Mouse (Mus musculus) megakaryocyte, adult 5-6 weeks (primary cell): ENCODE measurements around the gene H2-DMa. TPM values are rescaled to one million over a fixed set of nuclear protein-coding genes. Genes with fewer than 3 reads are reported as not detected.
A peak's percentile ranks its signal among the peaks of the same experiment; 100 is the strongest.

Experiments
- ATAC-seq: 2 replicates; pipeline ENCODE4 v1.8.0; 2016; ENCODE audit warnings: mild to moderate bottlenecking, inconsistent platforms; ENCODE audit not compliant: poor library complexity, severe bottlenecking
- total RNA-seq, 2 experiments: library from RNA; stranded (forward) in 1 of 2; stranded (reverse) in 1 of 2; fragments of 153-499, 151-499 nt in 1 of 2; fragments of 221-1000, 200-1000 nt in 1 of 2; gene quantifications; 2 replicates each; pipeline versions ENCODE4 v1.2.3 to v1.2.4; 2015 to 2017

H2-DMa gene
- total RNA-seq, 2 experiments from 2014 or later = 152 to 172 TPM

DNA sequence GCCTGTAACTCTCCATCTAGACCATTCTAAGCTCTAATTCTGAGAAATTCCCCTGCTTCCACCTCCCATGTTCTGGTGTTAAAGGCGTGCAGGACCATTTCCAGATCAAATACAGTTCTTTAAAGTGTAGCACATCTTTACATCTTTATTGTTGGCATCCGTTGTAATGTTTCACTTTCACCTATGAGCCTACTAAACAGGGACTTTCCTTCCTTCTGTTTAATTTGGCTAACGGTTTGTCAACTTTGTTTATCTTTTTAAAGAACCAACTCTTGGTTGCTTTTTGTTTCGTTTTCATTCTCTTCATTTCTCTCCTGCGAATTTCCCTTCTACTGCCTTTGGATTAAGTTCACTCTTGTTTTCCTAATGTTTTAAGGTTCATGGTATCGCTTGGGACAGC is 16.5 kb upstream of the H2-DMa start:
- ATAC-seq = no peak

DNA sequence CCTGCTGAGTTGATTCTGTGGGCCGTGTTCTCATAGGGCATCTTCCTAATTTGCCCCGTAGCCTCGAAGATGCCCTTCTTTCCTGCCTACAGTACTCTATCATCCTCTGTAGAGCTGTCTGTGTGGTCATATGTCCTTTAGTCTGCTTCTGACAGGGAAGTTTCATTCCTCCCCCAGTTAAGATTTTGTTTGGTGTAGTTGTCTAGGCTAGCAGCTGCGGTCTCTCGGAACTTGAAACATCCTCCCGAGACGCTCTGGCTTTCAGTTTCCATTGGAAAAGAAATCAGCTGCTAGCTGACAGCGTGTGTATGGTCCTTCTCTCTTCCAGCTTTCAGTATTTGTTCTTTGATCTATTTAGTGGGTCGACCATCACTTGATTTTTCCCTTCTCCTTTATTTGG is 14.5 kb upstream of the H2-DMa start:
- no peak for ATAC-seq

DNA sequence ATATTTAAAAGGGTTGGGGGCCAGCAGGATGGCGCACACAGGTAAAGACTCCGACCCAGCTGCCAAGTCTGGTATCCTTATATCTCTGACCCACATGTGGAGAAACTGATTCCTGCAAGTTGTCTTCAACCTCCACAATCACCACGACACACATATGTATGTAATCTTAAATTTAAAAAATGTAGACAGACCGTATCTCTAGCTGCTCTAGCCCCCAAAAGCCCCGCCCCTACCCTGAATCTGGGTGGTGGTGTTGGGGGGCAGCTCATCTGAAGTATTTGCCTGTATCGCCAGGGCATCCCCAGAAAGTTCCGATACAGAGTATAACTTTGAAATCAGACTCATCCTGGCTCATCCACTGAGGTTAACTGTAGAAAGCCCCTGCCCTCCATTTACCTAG is 12.8 kb upstream of the H2-DMa start:
- no peak for ATAC-seq

- ATAC-seq = no peak
These were observed 12.1 kb upstream of the H2-DMa start for GRCm38 (mm10) chr17:34107109-34107867.

- no peak for ATAC-seq
These were observed 10.9 kb upstream of the H2-DMa start for GRCm38 (mm10) chr17:34108460-34108859.

DNA sequence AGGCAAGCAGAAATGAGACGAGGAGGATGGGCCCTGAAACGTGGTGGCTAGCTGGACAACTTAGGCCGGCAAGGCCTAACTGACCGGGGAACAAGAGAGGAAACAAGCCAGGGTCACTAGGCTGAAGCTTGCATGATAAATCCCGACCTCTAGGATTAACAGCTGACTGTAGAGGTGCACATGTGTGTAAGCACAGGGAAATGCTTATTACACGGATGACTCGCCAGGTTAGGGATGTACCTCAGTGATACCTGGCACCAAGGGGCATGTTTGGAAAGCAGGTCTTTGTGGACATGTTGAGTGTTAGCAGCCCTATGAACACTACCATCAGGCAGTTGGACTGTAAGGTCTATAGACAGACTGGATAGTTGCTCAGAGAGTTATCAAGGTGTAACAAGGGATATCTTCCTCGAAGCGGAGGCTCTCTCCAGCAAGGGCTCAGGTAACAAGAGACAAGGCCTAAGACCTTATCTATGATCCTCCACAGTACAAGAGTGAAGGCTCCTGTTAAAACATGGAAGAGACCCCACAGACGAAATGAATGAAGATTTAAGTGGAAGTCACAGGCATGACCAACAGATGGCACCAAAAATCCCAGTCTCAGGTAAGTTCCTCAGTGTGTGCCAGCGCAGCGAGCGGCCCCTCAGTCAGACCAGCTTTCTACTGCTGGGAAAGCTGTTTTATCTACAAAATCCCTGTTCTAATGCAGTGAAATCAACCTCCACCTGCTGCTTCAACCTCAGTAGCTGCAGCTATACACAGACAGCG is 10.1 kb upstream of the H2-DMa start:
- no peak for ATAC-seq

DNA sequence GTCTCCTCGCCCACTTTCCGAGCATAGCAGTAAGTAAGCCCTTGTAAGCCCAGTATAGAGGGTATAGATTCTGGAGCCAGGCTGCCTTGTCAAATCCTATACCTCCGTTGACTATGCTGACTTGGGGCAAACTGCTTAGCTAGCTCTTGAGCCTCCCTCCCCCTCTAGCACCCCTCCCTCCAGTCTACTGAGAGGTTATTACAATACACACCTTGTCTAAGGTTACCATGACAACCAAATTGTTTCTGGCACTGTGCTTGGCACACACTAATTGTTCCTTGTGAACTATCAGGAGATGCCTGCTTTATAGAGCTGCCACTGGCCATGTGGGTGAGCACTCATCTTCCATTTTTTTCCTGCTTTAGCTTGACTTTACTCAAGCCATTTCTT is 9.5 kb upstream of the H2-DMa start:
- no peak for ATAC-seq

- ATAC-seq = no peak
These were observed 9.0 kb upstream of the H2-DMa start for GRCm38 (mm10) chr17:34110309-34110708.

DNA sequence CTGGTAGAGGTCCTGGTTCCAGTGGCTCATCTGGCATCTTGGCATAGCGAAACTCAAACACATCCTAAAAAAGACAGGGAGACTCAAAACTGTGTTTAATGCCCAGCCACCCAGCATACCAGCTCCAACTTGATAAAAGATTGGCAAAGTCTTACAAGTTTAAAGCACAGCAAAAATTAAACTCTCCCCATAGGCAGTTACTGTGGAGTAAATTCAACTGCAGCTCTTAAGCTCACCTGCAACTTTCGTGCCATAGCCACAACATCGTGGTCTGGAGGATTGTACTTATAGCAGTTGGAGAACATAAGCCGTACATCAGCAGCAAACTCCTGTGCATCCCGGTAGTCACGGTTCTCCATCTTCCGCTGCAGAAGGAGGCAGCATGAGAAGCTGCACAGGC is 5.2 kb upstream of the H2-DMa start:
- no peak for ATAC-seq

GRCm38 (mm10) chr17:34116736-34117370 is 2.5 kb upstream of the H2-DMa start:
- peak; percentile 14; the same call in 1 of the 2 replicates for ATAC-seq

DNA sequence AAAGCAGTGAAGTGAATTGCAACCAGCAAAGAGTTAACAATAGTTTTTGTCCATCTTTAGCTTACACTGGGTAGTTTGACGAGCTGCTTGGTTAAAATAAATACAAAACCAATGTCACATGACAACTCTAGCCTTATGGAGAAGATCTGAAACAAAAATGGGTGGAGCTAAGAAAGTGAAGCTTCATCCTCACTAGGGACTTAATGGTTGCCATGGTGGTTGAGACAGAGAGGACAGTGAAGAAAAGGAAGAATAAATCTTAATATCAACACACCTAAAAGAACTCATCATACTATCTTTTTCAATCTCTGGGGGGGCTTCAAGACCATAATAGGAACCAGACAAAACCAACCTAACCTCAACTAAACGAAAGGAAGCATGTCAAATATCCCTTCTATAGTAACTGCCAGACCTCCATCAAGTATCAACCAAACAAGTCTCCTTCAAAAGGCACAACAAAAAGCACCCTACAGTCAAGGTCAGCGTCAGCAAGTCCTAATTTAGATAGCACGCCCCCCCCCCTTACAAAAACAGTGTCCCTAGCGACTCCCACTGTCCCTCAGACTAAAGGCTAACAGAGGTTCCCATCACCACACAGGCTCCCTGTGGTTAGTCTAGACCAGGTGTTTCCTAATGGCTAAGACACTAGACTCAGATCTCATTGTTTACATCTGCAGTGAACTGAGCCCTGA is 1.8 kb upstream of the H2-DMa start:
- ATAC-seq = no peak

DNA sequence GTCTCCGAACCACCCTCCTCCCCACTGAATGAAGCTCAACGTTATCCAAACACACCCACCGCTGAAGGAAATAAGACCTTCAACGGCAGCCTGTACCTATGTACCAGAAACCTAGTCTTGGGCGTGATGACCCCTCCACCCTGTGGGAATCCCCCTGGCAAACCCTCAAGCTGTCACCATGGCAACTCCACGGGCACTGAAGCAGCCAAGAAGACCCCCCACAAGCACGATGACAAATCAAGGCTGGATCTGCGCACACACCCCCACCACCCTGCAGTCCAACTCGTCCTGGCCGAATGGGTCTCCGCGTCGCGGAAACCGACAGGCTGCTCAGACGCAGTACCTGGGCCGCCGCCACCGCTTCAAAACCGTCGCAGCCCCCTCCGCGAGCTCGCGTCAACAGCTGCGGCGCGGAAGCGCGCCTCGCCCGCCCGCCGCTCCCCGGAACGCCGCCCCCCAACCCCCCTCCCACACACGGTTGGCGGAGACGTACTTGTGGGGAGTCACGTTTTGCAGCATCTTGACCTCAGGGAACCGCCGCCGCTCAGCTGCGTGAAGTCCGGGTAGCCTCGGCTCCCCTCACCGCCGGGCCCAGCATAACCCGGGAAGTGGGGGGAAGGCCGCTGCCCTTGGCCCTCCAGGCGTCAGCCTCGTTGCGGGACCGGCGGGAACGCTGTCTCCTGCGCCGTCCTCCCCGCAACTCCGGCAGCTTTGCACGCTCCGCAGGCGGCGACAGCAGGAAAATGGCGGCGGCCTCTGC is 1.0 kb upstream of the H2-DMa start:
- ATAC-seq = no peak

DNA sequence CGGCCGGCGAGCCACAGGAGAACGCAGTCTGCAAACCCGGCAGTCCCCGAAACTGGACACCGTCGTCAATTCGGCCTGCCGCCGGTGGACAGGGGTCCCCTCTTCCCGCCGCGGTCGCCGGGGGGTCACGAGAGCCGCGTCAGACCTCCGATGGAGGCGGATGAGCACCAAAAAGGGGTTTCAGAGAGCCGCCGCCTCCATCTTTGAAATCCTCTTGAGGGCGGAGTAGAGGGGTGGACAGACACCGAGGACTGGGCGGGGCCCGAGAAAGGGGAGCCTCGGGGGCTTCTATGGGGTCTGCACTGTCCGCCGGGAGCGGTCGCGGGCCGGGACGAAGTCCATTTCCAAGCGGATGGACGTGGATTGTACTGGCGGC is 480 bp upstream of the H2-DMa start:
- ATAC-seq = no peak

- ATAC-seq = 0 out of 2 replicates have a peak, but pooled peaks have one; percentile 2
These were observed 911 bp downstream of the H2-DMa start for GRCm38 (mm10) chr17:34120180-34120723.

GRCm38 (mm10) chr17:34120814-34121171 is 1.5 kb downstream of the H2-DMa start:
- ATAC-seq = peak; percentile 23

GRCm38 (mm10) chr17:34121172-34121878 is 2.0 kb downstream of the H2-DMa start:
- no peak for ATAC-seq

GRCm38 (mm10) chr17:34121879-34122187 is 2.5 kb downstream of the H2-DMa start:
- ATAC-seq = no peak

DNA sequence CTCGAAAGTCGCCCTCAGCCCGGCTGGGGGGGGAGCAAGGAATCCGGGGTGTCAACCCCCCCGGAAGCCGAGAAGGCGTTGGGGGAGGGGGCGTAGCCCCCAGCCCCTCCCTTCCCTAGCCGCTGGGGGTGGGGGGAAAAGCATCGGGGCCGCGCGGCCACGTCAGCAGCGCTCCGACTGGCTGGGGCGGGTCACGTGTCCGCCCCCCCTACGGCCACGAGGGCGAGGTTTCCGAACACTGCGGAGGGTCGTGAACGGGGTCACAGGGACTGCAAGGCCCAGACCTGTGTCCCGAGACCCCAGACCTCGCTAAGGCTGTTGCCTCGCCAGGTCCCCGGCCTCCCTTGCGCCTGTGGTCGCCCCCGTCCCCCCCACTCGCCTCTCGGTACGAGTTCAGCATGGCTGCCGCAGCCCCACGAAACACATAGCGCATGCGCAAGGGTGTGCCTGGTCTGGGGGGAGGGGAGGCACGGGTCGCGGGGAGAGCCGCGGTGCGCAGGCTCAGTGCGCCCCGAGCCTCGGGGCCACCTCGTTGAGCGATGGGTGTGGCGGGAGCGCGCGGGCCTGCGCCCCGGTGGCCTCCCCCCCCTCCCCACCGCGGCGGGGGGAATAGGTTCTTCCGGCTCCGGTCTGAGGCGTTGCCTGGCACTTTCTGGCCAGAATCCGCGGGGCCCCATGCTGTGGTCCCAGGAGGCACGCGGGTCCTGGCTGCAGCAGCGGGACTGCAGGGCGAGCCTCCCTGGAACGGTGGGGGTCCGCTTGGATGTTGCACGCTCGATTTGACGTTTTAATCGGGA is 3.0 kb downstream of the H2-DMa start, which contains the start of gene Brd2:
Gene Brd2 (minus strand): TSS at position 447 of the 797 bp plus-strand sequence.
- peak; percentile 31 for ATAC-seq

GRCm38 (mm10) chr17:34123111-34123510 is 3.8 kb downstream of the H2-DMa start:
- ATAC-seq = no peak
